Mouse (Mus musculus) liver, embryonic 16.5 days (tissue): ENCODE data around the gene Nfkbie. TPM values are rescaled to one million over a fixed set of nuclear protein-coding genes. Genes with fewer than 3 reads are reported as not detected.
A peak's percentile ranks its signal among the peaks of the same experiment; 100 is the strongest.

Source experiments
- ATAC-seq: fragments of 200-750 bp; cut with Nextera tagmentation; 2 replicates; pipeline ENCODE4 v1.8.0; 2017; ENCODE audit warnings: low read depth, mild to moderate bottlenecking, moderate number of reproducible peaks, moderate library complexity
- H3K27ac ChIP-seq: fragments of 300-500 bp; sonication (generic); 2 replicates; pipeline ENCODE4 v1.5.1; 2014; ENCODE audit warnings: mild to moderate bottlenecking, low read length
- H3K27me3 ChIP-seq: fragments of 300-500 bp; sonication (generic); 2 replicates; pipeline ENCODE4 v1.6.1; 2014; ENCODE audit warnings: low read depth, low read length, mixed read lengths; ENCODE audit not compliant: control insufficient read depth, insufficient read depth
- H3K36me3 ChIP-seq: fragments of 300-500 bp; sonication (generic); 2 replicates; pipeline ENCODE4 v1.6.1; 2014; ENCODE audit warnings: mild to moderate bottlenecking; ENCODE audit not compliant: control insufficient read depth, insufficient read depth
- H3K4me1 ChIP-seq: fragments of 300-500 bp; sonication (generic); 2 replicates; pipeline ENCODE4 v1.6.1; 2014; ENCODE audit warnings: low read depth, low read length, mixed read lengths; ENCODE audit not compliant: control insufficient read depth
- H3K4me2 ChIP-seq: fragments of 300-500 bp; sonication (generic); 2 replicates; pipeline ENCODE4 v1.6.1; 2014; ENCODE audit warnings: low read depth, low read length, mixed read lengths
- H3K4me3 ChIP-seq: fragments of 300-500 bp; sonication (generic); 2 replicates; pipeline ENCODE4 v1.5.1; 2014; ENCODE audit warnings: low read depth, mild to moderate bottlenecking, low read length
- H3K9ac ChIP-seq: fragments of 300-500 bp; sonication (generic); 2 replicates; pipeline ENCODE4 v1.6.1; 2014; ENCODE audit warnings: low read depth, low read length
- H3K9me3 ChIP-seq: fragments of 300-500 bp; sonication (generic); replicated peaks from 2 replicates; pipeline ENCODE4 v1.6.1; 2016; ENCODE audit warnings: low read length; ENCODE audit not compliant: control insufficient read depth
- WGBS: fragments of 180-500 bp; shearing (Covaris S2); extraction: QIAGEN DNeasy Blood & Tissue Kit; methylation state at CpG from one replicate; pipeline ENCODE4 v1.1.7; 2014; ENCODE audit not compliant: insufficient replicate concordance; 5-methylcytosine and 5-hydroxymethylcytosine counted together
- polyA plus RNA-seq: library from polyadenylated mRNA; unstranded; fragments of >200 nt; fragmentation: Nextera tagmentation; extraction: Ambion mirVana; gene quantifications from 2 replicates; pipeline ENCODE4 v1.2.1, GENCODE M21; 2015

The Nfkbie gene
- polyA plus RNA-seq, 1 experiment from 2014 or later = 1.8 TPM

DNA sequence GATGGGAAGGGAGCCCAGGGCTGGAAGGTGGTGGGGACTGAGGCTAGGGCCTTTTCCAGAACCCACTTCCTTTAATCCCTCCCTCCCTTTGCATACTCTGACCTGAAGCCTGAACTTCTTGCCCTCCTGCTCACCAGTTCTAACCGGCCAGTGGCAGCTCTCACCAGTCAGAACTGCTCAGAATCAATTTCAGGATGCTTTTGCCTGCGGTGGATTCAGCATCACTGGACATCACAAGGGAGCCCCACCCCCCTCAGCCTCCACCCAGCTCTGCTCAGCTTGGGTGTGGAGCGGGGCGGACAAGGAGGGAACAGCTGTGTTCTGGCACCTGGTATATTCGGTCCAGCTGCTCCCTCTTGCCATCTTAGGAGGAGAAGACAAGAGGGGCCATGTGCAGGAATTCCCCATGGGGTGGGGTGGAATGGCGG, 46.4 kb downstream of the Nfkbie start, which contains the start of gene Mymx:
Gene Mymx (minus strand): TSS at position 226 of the 428 bp plus-strand sequence.
- peak within 1 kb of the TSS; percentile 13; the same call in 1 of the 2 replicates for H3K4me2 ChIP-seq

DNA sequence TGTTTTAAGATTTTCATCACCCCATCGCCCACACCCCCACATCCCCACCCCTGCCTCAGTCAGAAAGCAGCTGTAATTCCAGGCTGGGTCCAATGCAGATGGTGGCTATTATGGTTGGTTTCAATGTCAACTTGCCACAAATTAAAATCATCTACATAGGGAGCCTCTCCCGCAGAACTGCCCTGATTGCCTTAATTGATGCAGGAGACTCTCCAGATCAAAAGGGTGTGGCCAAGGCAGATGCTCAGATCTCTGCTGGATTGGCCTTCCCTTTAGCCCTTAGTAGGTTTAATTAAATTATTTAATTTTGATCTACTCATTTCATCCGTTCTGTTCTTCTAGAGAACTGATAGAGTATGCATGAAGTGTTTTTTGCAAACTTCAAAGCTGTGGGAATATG, 47.5 kb downstream of the Nfkbie start:
- Histone ChIP-seq H3K4me3 (no peak overlapping the region), H3K36me3 (no peaks in the 10 kb centered on the region), H3K4me2 (no peak overlapping the region), H3K4me1 (peaks cover 35% of the 10 kb centered on the region), H3K9ac (no peak overlapping the region), H3K27me3 (no peaks in the 10 kb centered on the region; the same call in 1 of the 2 replicates), H3K27ac (no peak overlapping the region), H3K9me3 (no peaks in the 10 kb centered on the region)
- 74% methylated on average over 3 of the region's 3 CpGs for WGBS
- no peak for ATAC-seq

More for the DNA sequence above, 46.4 kb downstream of the Nfkbie start, which contains the start of gene Mymx:
- Histone ChIP-seq H3K27ac (no peak within 1 kb of the TSS), H3K4me3 (no peak within 1 kb of the TSS), H3K36me3 (no peaks in the 10 kb centered on the region), H3K4me1 (peaks cover 42% of the 10 kb centered on the region), H3K9ac (no peak within 1 kb of the TSS), H3K9me3 (no peaks in the 10 kb centered on the region), H3K27me3 (no peaks in the 10 kb centered on the region; the same call in 1 of the 2 replicates)
- ATAC-seq = no peak
- WGBS = 63% methylated on average over 6 of the region's 6 CpGs

DNA sequence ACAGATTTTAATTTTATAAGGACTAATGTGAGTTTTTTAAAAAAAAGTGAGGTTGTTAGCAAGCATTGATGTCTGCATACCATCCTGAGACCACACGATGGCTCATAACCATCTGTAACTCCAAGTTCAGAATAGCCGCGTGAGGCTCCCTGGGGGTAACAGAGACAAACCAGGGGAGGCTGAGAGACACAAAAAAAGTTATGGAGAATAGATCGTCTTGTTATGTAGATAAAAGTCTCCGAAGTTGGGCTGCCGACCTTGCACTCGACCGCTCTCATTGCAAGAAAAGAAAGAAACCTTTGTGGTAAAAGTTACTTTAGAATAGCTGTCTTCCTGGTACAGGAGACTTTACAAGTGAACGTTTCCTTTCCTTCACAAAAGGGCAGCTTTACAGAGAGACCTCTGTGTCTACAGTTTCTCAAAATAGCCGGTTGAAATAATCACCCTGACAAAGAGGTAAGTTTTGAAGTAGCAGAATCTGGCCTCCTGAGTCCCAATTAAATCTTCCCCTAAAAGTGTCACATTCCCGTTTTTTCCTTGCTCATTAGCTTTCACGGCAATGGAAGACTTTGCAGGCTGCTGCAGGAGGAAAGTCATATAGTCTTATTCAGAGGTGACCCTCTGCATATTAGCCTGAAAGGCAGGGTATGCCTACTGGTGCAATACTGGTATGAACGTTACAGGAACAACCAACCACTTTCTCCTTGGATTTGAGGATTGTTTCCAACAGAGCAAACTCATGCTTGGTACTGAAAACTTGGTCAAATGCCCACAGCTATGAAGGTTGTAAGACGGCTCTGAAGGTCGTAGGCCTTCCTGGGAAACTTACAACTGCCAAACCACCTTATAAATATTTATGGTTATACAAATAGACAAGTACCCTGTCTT, 51.7 kb downstream of the Nfkbie start:
- Histone ChIP-seq H3K36me3 (no peaks in the 10 kb centered on the region), H3K9me3 (no peaks in the 10 kb centered on the region), H3K4me2 (no peak overlapping the region), H3K27me3 (no peaks in the 10 kb centered on the region), H3K4me3 (no peak overlapping the region), H3K27ac (no peak overlapping the region), H3K9ac (no peak overlapping the region), H3K4me1 (peaks cover 12% of the 10 kb centered on the region)
- no peak for ATAC-seq
- 68% methylated on average over 15 of the region's 15 CpGs for WGBS

DNA sequence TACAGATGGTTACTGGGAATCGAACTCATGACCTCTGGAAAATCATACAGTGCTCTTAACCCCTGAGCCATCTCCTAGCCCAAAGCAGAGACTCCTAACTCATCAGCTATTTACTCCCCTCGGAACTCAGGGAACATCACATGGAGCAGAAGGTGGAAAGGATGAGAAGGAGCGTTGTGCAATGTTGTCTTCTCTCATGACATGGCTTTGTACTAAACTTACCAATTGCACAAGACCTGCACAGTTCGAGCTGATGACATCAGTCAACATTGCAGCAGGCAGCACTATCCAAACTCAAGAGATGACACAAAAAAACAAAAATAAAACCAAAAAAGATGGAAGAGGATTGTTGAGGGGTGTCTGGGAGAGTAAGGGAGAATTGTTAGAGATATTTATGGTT, 52.9 kb downstream of the Nfkbie start:
- 64% methylated on average over 4 of the region's 4 CpGs for WGBS
- H3K27me3 ChIP-seq = no peaks in the 10 kb centered on the region
- H3K27ac ChIP-seq = no peak overlapping the region
- peak; percentile 79 for ATAC-seq
- no peak overlapping the region for H3K4me2 ChIP-seq
- no peaks in the 10 kb centered on the region for H3K9me3 ChIP-seq
- H3K9ac ChIP-seq = no peak overlapping the region
- H3K36me3 ChIP-seq = no peaks in the 10 kb centered on the region
- no peak overlapping the region for H3K4me3 ChIP-seq
- peaks cover 12% of the 10 kb centered on the region for H3K4me1 ChIP-seq

DNA sequence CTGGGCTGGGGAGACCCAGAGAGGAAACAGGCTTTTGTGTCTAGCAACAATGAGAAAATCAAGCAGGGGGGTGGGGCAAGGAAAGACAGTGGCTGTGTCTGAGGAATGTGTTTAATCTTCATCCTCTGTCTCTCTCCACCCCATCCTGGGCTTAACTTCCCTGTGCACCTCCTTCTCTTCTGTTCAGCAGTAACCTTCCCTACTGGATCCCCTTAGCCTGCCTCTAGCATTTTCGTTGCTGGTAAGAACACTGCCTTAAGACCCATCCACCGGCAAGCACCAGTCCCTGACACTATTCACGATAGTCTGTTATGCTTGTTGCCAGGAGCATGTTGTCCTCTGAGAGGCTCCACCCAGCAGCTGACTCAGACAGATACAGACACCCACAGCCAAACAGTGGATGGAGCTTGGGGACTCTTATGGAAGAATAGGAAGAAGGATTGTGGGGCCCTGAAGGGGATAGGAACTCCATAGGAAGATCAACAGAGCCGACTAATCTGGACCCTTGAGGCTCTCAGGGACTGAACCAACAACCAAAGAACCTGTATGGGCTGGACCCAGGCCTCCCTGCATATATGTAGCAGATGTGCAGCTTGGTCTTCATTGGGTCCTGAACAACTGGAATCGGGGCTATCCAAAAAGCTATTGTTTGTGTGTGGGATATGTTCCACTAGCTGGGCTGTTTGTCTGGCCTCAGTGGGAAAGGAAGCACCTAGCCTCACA, 54.8 kb downstream of the Nfkbie start:
- peak overlapping the region; percentile 43 for H3K4me2 ChIP-seq
- H3K27ac ChIP-seq = peak overlapping the region; percentile 55
- 31% methylated on average over 5 of the region's 5 CpGs for WGBS
- no peaks in the 10 kb centered on the region; the same call in 1 of the 2 replicates for H3K27me3 ChIP-seq
- peaks cover 12% of the 10 kb centered on the region for H3K4me1 ChIP-seq
- H3K4me3 ChIP-seq = no peak overlapping the region
- no peak overlapping the region; the same call in 1 of the 2 replicates for H3K9ac ChIP-seq
- ATAC-seq = peak; percentile 75
- H3K36me3 ChIP-seq = no peaks in the 10 kb centered on the region
- no peaks in the 10 kb centered on the region for H3K9me3 ChIP-seq

DNA sequence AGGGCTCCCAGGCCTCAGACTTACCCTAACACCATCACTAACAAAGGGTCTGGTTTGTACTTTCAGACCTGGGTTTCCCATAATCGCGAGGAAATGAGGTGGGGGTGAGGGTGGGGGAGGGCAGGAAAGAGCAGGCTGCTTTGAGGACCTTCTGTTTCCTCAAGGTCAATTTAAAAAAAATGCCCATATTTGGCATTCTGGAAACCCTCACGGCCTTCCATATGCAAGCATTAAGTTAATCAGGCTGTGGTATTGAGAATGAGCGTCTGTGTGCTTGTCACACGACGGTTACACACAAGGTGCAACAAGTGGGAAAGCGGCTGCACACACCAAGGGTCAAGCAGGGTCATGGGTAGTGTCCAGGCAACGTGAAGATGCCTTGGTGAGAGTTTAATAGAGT, 56.5 kb downstream of the Nfkbie start:
- Histone ChIP-seq H3K36me3 (no peaks in the 10 kb centered on the region), H3K4me1 (peaks cover 12% of the 10 kb centered on the region), H3K27ac (no peak overlapping the region), H3K4me3 (no peak overlapping the region), H3K4me2 (no peak overlapping the region), H3K27me3 (no peaks in the 10 kb centered on the region; the same call in 1 of the 2 replicates), H3K9ac (no peak overlapping the region), H3K9me3 (no peaks in the 10 kb centered on the region)
- no peak for ATAC-seq
- WGBS = 55% methylated on average over 8 of the region's 8 CpGs

Other genes starting within 250 kb of the Nfkbie start
- gene Cdc5l, start 122.0 kb upstream of the Nfkbie start, polyA plus RNA-seq = 24.7 and 25.6 TPM in 2 replicates
- gene Spats1, start 80.3 kb upstream of the Nfkbie start, polyA plus RNA-seq = 0.15 and 0.21 TPM in 2 replicates
- gene Aars2, start 48.9 kb upstream of the Nfkbie start, polyA plus RNA-seq = 5.3 and 5.6 TPM in 2 replicates
- gene Tcte1, start 32.3 kb upstream of the Nfkbie start, polyA plus RNA-seq = 0.06 TPM in 1 of 2 replicates, not detected in the other
- gene Tmem151b, start 6.0 kb upstream of the Nfkbie start, polyA plus RNA-seq = 0.12 TPM in 2 replicates
- gene Slc35b2, start 8.2 kb downstream of the Nfkbie start, polyA plus RNA-seq = 45.3 and 46.5 TPM in 2 replicates
- gene Hsp90ab1, start 17.6 kb downstream of the Nfkbie start, polyA plus RNA-seq = 564 and 565 TPM in 2 replicates
- gene Slc29a1, start 43.9 kb downstream of the Nfkbie start, polyA plus RNA-seq = 154 and 162 TPM in 2 replicates
- gene Mymx, start 46.4 kb downstream of the Nfkbie start, polyA plus RNA-seq = 0.30 and 0.35 TPM in 2 replicates
- gene Capn11, start 103.6 kb downstream of the Nfkbie start, polyA plus RNA-seq = 0.08 and 0.41 TPM in 2 replicates
- gene Mrpl14, start 130.6 kb downstream of the Nfkbie start, polyA plus RNA-seq = 94.4 and 99.9 TPM in 2 replicates
- 8.2 and 10.0 TPM in 2 replicates for gene Tmem63b, start 131.2 kb downstream of the Nfkbie start, polyA plus RNA-seq
- not detected in 2 replicates for gene 1600014C23Rik, start 178.1 kb downstream of the Nfkbie start, polyA plus RNA-seq